Mouse (Mus musculus) frontal cortex, postnatal 25 days (tissue): ENCODE measurements around the gene Trp53i11.

Experiments used
- DNase-seq, 2 experiments: peaks; one replicate each; pipeline ENCODE4 v3.0.0; 2022; ENCODE audit warnings: low spot score in 2 of 2

Trp53i11 gene

GRCm38 (mm10) chr2:93187323-93187996, at the start of gene Trp53i11:
Trp53i11 (plus strand) TSS chr2:93187548.
- peak in 1 of 2 experiments; percentile 64 for DNase-seq

GRCm38 (mm10) chr2:93139476-93139875, 47.9 kb upstream of the Trp53i11 start:
- DNase-seq, result no peak

- no peak for DNase-seq
These were observed 46.0 kb upstream of the Trp53i11 start for GRCm38 (mm10) chr2:93141329-93141728.

- no peak for DNase-seq
These were observed 44.7 kb upstream of the Trp53i11 start for GRCm38 (mm10) chr2:93142616-93143015.

- no peak for DNase-seq
These were observed 43.2 kb upstream of the Trp53i11 start for GRCm38 (mm10) chr2:93144126-93144525.

- no peak for DNase-seq
These were observed 37.3 kb upstream of the Trp53i11 start for GRCm38 (mm10) chr2:93150009-93150408.

GRCm38 (mm10) chr2:93150673-93151450, 36.5 kb upstream of the Trp53i11 start:
- no peak for DNase-seq

GRCm38 (mm10) chr2:93152191-93152601, 35.2 kb upstream of the Trp53i11 start:
- no peak for DNase-seq

- DNase-seq, result no peak
These were observed 34.4 kb upstream of the Trp53i11 start for GRCm38 (mm10) chr2:93152883-93153491.

- DNase-seq, result no peak
These were observed 33.5 kb upstream of the Trp53i11 start for GRCm38 (mm10) chr2:93153833-93154232.

GRCm38 (mm10) chr2:93154486-93155032, 32.8 kb upstream of the Trp53i11 start:
- DNase-seq, result no peak

- no peak for DNase-seq
These were observed 26.8 kb upstream of the Trp53i11 start for GRCm38 (mm10) chr2:93160467-93161035.

- DNase-seq, result no peak
These were observed 25.3 kb upstream of the Trp53i11 start for GRCm38 (mm10) chr2:93161914-93162664.

- DNase-seq, result no peak
These were observed 24.6 kb upstream of the Trp53i11 start for GRCm38 (mm10) chr2:93162791-93163190.

GRCm38 (mm10) chr2:93163317-93163716, 24.0 kb upstream of the Trp53i11 start:
- DNase-seq, result no peak

- DNase-seq, result no peak
These were observed 23.5 kb upstream of the Trp53i11 start for GRCm38 (mm10) chr2:93163750-93164335.

- no peak for DNase-seq
These were observed 21.1 kb upstream of the Trp53i11 start for GRCm38 (mm10) chr2:93166295-93166694.

GRCm38 (mm10) chr2:93166734-93167406, 20.5 kb upstream of the Trp53i11 start:
- DNase-seq, result no peak

- no peak for DNase-seq
These were observed 17.0 kb upstream of the Trp53i11 start for GRCm38 (mm10) chr2:93170156-93170844.

GRCm38 (mm10) chr2:93170845-93171200, 16.5 kb upstream of the Trp53i11 start:
- no peak for DNase-seq
